Mouse (Mus musculus): ENCODE measurements at regions not wholly inside any gene's neighbourhood (a gene's known extent, or its start where the extent isn't known, plus 50 kb on each side); places are given as distances from the start of the nearest gene placed in this dataset.

GRCm38 (mm10) chr11:112889760-112890159 is 107.7 kb downstream of the Sox9 start:
- no peak for DNase-seq

DNA sequence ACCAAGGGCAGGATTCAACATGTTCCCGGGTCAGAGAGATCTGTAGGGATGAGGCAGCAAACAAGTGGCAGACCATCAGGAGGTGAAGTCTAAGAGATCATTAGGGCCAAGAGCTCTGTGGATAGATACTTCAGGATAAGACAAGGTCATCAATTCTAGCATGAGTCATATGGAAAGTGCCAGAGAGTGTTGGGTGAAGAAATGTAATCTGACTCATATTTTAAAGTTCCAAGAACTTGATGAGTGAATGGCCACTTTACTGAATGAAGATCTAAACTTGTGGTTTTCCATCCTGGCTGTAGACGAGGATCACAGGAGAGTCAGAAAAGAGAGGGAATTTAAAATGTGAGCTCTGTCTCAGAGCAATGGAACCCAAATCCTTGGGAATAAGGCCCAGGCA is 115.6 kb downstream of the Sox9 start:
- DNase-seq: no peak

GRCm38 (mm10) chr11:112902618-112903017 is 120.6 kb downstream of the Sox9 start:
- no peak for DNase-seq

DNA sequence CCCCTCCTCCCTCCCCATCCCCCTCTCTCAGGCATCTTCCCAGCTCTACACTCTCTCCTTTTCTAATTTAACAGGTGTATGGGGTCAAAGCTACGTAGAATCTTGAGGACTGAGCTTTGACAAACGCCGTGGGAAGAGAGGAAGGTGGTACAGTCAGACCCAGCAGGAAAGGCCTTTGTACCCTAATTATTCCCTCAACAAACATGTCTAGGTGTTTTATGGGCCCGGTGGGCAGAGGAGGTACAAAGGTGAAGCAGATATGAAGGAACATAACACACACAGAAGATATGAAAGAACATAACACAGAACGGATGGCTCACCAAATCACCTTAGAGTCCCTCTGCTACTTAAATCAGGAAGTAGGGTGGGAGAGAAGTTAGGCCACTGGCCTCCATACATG is 128.3 kb downstream of the Sox9 start:
- no peak for DNase-seq

DNA sequence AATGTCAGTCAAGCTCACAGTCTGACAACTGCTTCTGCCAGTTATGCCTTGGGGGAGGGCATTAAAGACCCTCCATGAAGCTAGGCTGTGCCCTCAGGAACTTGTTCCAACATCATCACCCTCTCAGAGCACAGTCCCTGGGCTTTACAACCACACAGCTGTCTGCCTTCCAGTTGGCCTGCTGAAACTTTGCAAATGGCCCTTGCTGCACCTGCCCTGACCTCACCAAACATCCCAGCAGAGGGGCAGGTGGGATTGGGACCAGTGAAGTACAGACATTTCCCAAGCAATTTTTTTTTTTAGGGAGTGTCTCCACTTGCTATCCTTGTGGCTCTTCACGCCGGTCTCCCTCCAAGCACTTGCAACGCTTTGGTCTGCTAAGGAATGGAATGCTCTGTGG is 130.9 kb downstream of the Sox9 start:
- no peak for DNase-seq

GRCm38 (mm10) chr11:112916923-112917322 is 134.9 kb downstream of the Sox9 start:
- DNase-seq: no peak

DNA sequence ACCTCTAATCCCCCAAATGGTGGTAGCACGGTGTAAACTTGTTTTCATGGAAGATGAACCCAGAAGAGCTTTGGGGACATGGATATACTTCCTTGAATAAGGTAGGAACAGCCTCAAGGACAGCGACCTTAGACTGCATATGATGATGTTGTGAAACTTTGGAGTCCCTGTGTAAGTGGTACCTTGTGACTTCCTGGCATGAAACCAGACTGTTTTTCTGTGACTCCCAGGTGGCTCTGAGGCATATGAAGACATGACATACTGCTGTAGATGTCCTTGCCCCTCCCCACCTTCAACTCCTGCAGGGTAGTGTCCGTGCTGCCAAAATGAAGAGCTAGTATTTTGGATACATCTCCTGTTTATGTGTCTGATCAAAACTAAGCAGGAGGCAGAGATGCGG is 138.1 kb downstream of the Sox9 start:
- no peak for DNase-seq

GRCm38 (mm10) chr11:112924577-112924976 is 142.6 kb downstream of the Sox9 start:
- DNase-seq: no peak

DNA sequence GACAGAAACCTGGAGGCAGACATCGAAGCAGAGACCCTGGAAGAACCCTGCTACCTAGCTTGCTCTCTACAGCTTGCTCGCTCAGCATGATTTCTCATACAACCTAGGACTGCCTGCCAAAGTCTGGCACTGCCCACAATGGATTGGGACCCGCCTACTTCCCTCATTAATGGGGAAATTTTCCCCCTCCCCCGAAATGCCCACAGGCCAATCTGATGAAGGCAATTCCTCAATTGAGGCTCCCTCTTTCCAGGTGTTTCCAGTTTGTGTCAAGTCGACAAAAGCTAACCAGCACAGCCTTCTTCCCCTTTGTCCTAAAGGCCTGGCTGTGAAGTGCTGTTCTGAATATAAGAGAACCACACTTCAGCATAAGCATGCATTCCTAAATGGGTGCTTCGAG is 143.1 kb downstream of the Sox9 start:
- DNase-seq: no peak

DNA sequence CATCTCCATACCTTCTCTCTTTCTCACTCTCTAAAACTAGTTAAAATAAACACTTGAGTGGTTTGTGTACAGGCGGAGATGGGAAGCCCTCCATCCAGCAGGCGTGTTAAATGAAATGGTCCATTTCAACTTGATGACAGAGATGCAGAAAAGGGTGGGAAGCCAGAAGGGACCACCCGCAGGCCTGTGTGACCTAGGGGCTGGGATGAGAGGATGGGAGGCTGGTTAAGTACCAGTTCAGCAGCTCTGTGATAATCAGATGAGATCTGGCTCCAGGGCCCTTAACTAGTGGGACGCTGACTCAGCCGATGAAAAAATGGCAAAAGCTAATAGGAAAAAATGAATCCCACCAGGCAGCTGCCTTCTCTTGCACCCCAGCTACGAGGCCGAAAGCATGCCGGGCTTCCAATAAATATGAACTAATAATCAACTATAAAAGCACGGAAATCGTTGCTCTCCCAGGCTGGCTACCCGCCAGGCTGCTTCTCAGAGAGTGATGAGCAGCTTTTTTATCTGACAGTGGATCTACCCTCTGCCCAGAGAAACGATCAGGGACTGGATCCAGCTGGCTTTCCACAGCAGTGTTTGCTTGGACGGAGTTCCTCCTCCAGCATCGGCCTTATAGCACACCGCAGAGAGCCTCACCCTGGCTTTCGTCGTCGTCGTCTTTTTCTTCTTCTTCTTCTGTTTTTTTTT is 144.5 kb downstream of the Sox9 start:
- peak; percentile 37 to 40 for DNase-seq

GRCm38 (mm10) chr11:112930186-112930808 is 148.3 kb downstream of the Sox9 start:
- DNase-seq: no peak

DNA sequence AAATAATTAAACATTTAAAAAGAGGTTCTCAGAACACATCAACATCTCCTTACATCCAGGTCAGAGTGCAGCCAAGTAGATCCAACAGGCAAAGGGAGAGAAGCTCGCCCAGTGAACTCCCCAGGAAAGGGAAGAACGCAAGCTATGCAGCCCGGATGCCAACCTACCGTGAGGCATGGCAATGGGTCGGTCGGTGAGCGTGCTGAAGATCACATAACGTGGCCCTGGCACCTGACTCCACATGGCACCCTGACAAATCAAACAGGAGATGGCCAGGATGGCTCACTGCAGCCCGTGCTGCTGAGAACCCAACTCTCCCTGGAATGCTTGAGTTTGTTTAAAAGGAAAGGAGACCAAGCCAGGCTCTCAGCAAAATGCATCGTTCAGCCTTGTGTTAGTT is 156.0 kb downstream of the Sox9 start:
- no peak for DNase-seq

GRCm38 (mm10) chr11:112951421-112951820 is 169.4 kb downstream of the Sox9 start:
- DNase-seq: no peak

DNA sequence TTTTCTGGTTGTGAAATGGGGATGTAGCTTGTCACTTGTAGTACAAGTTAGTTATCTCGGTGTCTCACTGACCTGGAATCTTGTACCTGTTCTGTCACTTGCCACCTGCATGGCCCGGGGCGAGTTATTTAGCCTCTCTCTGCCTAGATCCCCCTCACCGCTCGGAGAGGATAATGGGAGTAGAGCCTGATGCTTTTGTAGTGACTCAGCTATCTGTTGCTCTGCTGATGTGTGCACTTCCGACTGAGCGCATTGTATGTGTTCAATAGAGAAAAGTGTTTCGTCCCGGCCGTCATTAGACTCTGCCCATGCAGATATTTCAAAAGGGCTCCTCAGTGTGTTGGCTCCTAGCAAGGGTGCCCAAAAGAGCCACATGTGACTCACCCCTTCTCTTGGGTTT is 170.3 kb downstream of the Sox9 start:
- no peak for DNase-seq

- no peak for DNase-seq
These were observed 171.5 kb downstream of the Sox9 start for GRCm38 (mm10) chr11:112953491-112953890.

DNA sequence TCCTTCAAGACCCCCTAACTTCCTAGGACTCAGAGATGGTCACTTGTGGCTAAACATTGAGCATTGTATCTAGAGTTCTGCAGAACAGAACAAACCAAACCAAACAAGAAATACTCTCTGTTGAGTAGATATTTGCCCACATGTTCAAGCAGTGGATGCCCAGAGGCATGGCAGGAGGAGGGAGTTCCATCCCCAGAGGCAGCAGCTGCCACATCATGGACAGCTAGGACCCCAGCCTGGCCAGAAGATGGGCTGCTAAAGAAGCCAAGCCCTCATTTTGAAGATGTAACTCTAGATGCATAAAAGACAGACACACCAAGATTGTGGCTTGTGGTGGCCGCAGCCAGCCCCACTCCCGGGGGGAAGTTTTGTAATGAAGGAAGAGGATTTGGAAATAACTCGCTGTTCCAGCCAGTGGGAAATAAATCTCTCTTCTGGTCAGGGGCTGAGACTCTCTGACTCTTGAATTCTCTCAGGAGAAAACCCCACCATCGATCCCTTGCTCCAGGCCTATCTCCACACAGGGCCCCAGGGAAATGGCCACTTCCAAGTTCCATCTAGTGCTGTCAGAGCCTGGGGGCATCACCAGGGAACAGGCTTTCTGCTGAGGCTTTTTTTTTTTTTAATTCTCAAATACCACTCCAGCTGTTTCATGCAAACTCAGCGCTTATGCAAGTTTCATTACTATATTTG is 174.9 kb downstream of the Sox9 start:
- DNase-seq: no peak

- no peak for DNase-seq
These were observed 177.6 kb downstream of the Sox9 start for GRCm38 (mm10) chr11:112959609-112960008.

DNA sequence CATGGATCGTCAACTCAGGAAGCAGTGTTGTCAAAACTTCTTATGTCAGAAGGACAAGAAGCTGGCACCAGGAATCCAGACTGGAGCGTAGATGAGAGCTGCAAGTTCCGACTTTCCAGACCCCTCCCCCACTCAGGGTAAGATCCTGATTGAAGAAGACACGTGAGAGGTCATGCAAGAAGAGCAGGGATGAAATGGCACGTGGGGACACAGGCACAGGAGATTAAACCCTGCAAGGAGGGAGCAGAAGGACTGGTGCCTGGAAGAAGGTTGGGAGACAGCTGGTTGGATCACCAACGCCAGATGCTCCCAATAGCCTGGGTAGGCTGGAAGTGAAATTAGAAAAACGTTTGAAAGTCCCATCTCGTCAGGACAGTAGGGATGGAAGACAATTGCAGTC is 191.3 kb downstream of the Sox9 start:
- no peak for DNase-seq

DNA sequence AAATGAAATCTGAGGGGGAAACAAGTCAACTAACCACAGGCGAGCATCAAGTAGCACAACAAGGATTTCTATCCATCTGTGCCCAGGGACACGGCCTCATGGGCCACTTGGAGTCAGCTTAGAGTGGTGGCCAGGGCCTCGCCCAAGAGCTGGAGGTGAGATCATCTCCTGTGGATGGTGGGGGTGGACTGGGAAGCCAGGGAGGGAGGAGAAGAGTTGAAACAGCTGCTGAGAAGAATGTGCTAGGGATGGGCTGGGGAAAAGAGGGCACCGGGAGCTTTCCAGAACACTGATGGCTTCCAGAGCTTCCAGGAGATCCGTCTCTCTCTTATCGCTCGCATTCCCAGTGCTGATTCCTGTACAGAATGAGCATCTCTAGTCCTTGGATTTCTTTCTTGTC is 192.9 kb downstream of the Sox9 start:
- DNase-seq: peak in 1 of 2 experiments; percentile 16

GRCm38 (mm10) chr11:112976914-112977785 is 195.1 kb downstream of the Sox9 start:
- DNase-seq: peak in 1 of 2 experiments; percentile 17

DNA sequence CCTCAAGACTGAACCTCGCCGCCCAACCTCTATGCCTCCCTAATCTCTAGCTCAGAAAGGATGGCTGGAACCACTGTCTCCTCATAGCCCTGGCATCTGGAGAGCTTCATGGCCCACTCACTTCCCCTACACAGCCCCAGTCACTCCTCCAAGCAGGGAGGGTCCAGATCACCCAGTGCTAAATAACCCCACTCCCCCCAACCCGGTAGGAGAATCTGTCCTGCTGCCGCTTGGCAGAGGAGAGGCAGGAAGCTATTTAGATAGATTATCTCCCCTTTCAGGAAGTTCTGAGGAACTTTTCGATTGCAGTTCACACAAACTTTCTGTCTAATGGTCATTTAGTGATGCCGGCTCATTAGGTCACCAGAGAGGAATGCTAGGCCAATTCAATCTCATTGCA is 196.9 kb downstream of the Sox9 start:
- no peak for DNase-seq

GRCm38 (mm10) chr11:112979413-112979812 is 197.4 kb downstream of the Sox9 start:
- DNase-seq: no peak

DNA sequence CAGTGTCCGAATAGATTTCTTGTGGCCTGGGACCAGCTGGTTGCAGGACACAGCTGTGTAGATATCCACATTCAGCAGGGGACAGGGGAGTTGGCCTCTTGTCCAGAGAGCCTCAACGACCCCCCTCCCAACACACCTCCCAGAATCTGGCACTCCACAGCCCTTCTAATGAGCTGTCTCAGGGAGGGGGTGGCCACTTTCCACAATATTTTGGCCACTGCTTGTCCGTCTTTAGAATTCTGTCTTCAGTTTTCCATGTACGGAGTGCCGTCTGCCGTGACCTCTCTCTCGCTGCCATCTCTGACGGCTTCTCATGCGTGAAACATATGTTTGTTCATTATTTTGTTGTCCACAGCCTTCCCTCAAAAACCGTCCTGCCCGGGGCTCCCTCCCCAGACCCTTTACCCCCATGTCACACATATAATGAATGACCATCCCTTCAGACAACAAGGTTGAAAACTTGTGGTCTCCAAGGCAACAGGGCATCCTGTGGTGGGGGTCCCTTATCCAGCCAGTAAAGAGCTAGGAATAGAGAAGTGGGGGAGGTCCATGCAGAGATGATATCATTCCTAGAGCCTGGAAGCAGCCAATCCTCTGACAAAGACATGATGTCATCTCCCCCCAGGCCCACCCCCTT is 200.3 kb downstream of the Sox9 start:
- no peak for DNase-seq
